Mouse (Mus musculus) forebrain, embryonic 16.5 days (tissue): ENCODE measurements around the gene Pirb. TPM values are rescaled to one million over a fixed set of nuclear protein-coding genes. Genes with fewer than 3 reads are reported as not detected.
"Not testable (repeated sequence)": the region's sequence is repeated elsewhere in the genome, so short reads cannot be mapped to it uniquely, and the experiment has no call there.

Experiments used
- ATAC-seq: fragments of 200-750 bp; cut with Nextera tagmentation; 2 replicates; pipeline ENCODE4 v1.8.0; 2017; ENCODE audit warnings: mild to moderate bottlenecking, moderate library complexity
- H3K27ac ChIP-seq: fragments of 300-500 bp; sonication (generic); 2 replicates; pipeline ENCODE4 v1.5.1; 2014; ENCODE audit warnings: low read length, control low read depth
- H3K27me3 ChIP-seq: fragments of 300-500 bp; sonication (generic); replicated peaks from 2 replicates; pipeline ENCODE4 v1.6.1; 2014; ENCODE audit warnings: low read length; ENCODE audit not compliant: control insufficient read depth, insufficient read depth
- H3K36me3 ChIP-seq: fragments of 300-500 bp; sonication (generic); 2 replicates; pipeline ENCODE4 v1.6.1; 2014; ENCODE audit not compliant: control insufficient read depth, insufficient read depth
- H3K4me1 ChIP-seq: fragments of 300-500 bp; sonication (generic); replicated peaks from 2 replicates; pipeline ENCODE4 v1.6.1; 2014; ENCODE audit warnings: low read length; ENCODE audit not compliant: control insufficient read depth, insufficient read depth
- H3K4me2 ChIP-seq: fragments of 300-500 bp; sonication (generic); 2 replicates; pipeline ENCODE4 v1.6.1; 2014; ENCODE audit warnings: mild to moderate bottlenecking, low read length, control low read depth
- H3K4me3 ChIP-seq: fragments of 300-500 bp; sonication (generic); replicated peaks from 2 replicates; pipeline ENCODE4 v1.5.1; 2014; ENCODE audit warnings: mild to moderate bottlenecking, low read length, control low read depth
- H3K9ac ChIP-seq: fragments of 300-500 bp; sonication (generic); replicated peaks from 2 replicates; pipeline ENCODE4 v1.6.1; 2014; ENCODE audit warnings: low read depth, low read length, control low read depth
- H3K9me3 ChIP-seq: fragments of 300-500 bp; sonication (generic); 2 replicates; pipeline ENCODE4 v1.6.1; 2016; ENCODE audit warnings: low read length; ENCODE audit not compliant: control insufficient read depth
- WGBS: fragments of 180-500 bp; shearing (Covaris S2); extraction: QIAGEN DNeasy Blood & Tissue Kit; methylation state at CpG from one replicate; pipeline ENCODE4 v1.1.7; 2014; 5-methylcytosine and 5-hydroxymethylcytosine counted together
- polyA plus RNA-seq: library from polyadenylated mRNA; unstranded; fragments of >200 nt; fragmentation: Nextera tagmentation; extraction: Ambion mirVana; gene quantifications from 2 replicates; pipeline ENCODE4 v1.2.1, GENCODE M21; 2015

Gene Pirb
- polyA plus RNA-seq, 1 experiment from 2014 or later: 0.14 TPM

DNA sequence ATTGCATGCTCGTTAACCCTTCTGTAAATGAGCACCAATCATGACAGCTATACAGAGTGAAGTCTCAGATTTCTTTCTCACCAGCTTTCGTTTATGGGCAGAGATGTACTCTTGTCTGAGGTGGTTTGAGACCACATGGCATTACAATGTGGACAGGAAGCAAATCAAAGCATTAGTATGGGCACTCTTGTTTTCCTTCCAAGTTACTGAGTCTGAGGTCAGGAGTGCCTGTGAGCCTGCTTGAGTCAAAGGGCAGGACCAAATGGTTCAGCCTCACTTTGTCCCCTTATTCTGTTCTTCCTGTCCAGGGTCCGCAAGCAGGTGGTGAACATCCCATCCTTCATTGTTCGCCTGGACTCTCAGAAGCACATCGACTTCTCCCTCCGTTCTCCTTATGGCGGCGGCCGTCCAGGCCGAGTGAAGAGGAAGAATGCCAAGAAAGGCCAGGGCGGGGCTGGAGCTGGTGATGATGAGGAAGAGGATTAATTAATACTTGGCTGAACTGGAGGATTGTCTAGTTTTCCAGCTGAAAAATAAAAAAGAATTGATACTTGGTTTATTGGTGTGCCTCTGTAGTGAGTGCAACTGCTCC is 13.8 kb downstream of the Pirb start:
- H3K4me1 ChIP-seq: peaks cover 19% of the 10 kb centered on the region
- 43% methylated on average over 11 of the region's 11 CpGs for WGBS
- ATAC-seq: no peak
- H3K27ac ChIP-seq: no peak overlapping the region
- no peaks in the 10 kb centered on the region for H3K9me3 ChIP-seq
- no peak overlapping the region for H3K9ac ChIP-seq
- H3K27me3 ChIP-seq: no peaks in the 10 kb centered on the region
- H3K36me3 ChIP-seq: peaks cover 6% of the 10 kb centered on the region; the same call in 1 of the 2 replicates
- H3K4me3 ChIP-seq: peak overlapping the region; percentile 58
- H3K4me2 ChIP-seq: peak overlapping the region; percentile 60

DNA sequence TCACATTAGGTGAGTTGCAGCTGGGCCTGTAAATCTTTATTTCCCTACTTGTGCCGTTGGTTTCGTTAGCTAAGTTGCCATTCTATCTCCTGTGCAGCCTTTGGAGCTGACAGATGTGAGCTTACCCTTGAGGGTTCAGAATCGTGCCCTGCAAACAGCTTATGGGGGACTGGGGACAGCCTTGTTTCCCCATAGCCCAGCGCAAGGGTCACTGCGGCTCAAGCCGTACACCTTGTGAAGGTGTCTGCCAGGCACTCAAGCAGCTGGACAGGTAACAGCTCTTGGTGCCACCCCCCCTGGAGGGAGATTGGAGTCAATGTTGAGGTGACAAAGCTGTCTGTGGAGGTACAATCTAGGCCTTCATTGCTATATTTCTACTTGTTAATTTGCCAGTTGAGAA is 14.3 kb downstream of the Pirb start:
- Histone ChIP-seq H3K27ac (no peak overlapping the region), H3K9ac (peak overlapping the region; percentile 14; the same call in 1 of the 2 replicates), H3K36me3 (peaks cover 6% of the 10 kb centered on the region), H3K4me2 (peak overlapping the region; percentile 60), H3K4me1 (peaks cover 19% of the 10 kb centered on the region), H3K4me3 (peak overlapping the region; percentile 58), H3K9me3 (no peaks in the 10 kb centered on the region), H3K27me3 (no peaks in the 10 kb centered on the region)
- 29% methylated on average over 6 of the region's 6 CpGs for WGBS
- no peak for ATAC-seq

DNA sequence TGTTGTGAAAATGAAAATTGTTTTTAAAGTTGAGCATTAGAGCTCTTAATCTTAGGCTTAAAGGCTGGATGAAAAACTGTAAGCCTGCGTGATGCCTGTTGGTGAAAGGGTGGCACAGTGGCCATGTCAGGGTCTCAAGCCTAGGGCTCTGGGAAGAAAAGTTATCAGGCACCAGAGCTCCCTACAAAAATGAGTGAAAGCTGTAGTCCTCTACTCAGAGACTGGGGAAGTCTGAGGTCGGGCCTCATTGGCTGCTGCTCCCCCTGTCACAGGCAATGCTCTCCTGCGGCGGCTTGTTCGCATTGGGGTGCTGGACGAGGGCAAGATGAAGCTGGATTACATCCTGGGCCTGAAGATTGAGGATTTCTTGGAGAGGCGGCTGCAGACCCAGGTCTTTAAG is 14.7 kb downstream of the Pirb start:
- WGBS: 9% methylated on average over 6 of the region's 7 CpGs
- H3K36me3 ChIP-seq, ATAC-seq, H3K27me3 ChIP-seq, H3K9me3 ChIP-seq, H3K27ac ChIP-seq: not testable (repeated sequence)
- H3K4me2 ChIP-seq: peak overlapping the region; percentile 60
- peak overlapping the region; percentile 58 for H3K4me3 ChIP-seq
- peaks cover 19% of the 10 kb centered on the region for H3K4me1 ChIP-seq
- peak overlapping the region; percentile 73 for H3K9ac ChIP-seq

DNA sequence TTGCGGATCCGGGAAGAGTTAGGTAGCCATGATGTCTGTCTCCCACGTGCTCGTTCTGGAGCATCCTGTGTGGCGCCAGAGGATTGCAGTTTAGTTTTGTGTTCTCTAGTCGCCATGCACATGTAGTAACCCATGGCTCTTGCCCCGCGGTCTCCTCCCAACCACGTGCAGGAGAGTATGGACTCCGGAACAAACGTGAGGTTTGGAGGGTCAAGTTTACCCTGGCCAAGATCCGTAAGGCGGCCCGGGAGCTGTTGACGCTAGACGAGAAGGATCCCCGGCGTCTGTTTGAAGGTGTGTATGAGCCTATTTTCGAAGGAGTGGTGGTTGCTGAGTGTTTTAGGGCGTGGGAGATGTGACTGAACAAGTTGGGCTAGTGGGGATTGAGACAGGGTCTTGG is 15.7 kb downstream of the Pirb start:
- ATAC-seq: peak; percentile 47
- no peaks in the 10 kb centered on the region for H3K27me3 ChIP-seq
- H3K27ac ChIP-seq: peak overlapping the region; percentile 96
- peak overlapping the region; percentile 58 for H3K4me3 ChIP-seq
- peaks cover 19% of the 10 kb centered on the region for H3K4me1 ChIP-seq
- under 1% methylated on average over 20 of the region's 20 CpGs for WGBS
- peak overlapping the region; percentile 73 for H3K9ac ChIP-seq
- peak overlapping the region; percentile 60 for H3K4me2 ChIP-seq
- H3K36me3 ChIP-seq: peaks cover 9% of the 10 kb centered on the region
- no peaks in the 10 kb centered on the region for H3K9me3 ChIP-seq

DNA sequence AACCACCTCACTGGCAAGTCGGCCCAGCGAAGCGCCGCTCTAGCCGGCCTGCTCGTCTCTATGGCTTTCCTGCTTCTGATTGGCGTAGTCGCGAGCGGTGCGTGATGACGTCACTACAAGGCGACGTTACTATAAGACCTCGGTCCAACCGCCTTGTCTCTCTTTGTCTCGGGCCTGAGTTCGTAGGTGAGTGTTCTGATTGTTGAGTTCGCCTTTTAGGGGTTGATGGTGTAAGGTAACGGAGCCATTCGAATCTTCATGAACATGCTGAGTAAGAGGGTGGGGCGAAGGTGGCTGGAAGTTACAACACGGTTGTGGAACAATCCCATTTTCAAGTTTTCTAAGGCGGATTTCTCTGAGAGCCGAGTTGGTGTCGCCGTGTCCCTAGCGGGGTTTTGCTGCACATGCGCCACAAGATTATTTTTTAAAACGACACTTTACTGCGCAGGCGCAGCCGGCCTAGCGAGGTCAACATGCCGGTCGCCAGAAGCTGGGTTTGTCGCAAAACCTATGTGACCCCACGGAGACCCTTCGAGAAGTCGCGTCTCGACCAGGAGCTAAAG is 16.2 kb downstream of the Pirb start, which contains the start of gene Rps9:
TSS of gene Rps9 (plus strand) at position 115 of the 563 bp plus-strand sequence.
- Histone ChIP-seq H3K9ac (peak within 1 kb of the TSS; percentile 73), H3K27me3 (no peaks in the 10 kb centered on the region), H3K9me3 (no peaks in the 10 kb centered on the region), H3K4me1 (peaks cover 19% of the 10 kb centered on the region), H3K4me2 (peak within 1 kb of the TSS; percentile 60), H3K36me3 (peaks cover 11% of the 10 kb centered on the region), H3K27ac (peak within 1 kb of the TSS; percentile 96), H3K4me3 (peak within 1 kb of the TSS; percentile 58)
- ATAC-seq: peak; percentile 95
- 1% methylated on average over 42 of the region's 42 CpGs for WGBS

DNA sequence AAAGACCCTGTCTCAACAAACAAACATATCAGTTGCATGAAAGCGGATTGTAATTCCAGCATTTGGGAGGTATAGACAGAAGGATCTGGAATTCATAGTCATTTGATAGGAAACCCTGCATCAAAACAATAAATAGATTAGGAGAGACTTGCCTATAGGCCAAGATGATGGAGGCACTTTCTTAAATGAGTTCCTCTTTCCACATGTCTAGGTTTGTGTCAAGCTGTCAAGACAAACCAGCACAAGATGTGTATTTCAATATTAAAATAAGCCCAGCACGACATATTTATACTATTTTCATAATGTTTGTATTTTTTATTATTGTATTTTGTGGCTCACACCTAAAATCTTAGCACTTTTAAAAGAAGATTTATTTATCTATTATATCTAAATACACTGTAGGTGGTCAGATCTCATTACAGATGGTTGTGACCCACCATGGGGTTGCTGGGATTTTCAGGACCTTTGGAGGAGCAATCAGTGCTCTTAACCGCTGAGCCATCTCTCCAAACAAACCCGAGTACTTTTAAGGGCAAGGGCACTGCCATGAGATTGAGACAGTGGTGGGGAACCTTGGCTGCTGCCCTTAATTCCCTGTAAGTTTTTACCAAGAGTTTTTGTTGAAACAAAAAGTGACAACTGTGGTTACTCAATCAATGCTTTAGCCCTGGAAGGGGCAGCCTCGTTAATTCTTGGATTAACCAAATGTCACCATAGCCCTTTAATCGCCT is 16.9 kb downstream of the Pirb start:
- peak overlapping the region; percentile 60 for H3K4me2 ChIP-seq
- ATAC-seq: peak; percentile 45
- peak overlapping the region; percentile 96 for H3K27ac ChIP-seq
- peaks cover 11% of the 10 kb centered on the region for H3K36me3 ChIP-seq
- H3K27me3 ChIP-seq: no peaks in the 10 kb centered on the region
- peak overlapping the region; percentile 73 for H3K9ac ChIP-seq
- H3K4me1 ChIP-seq: peaks cover 19% of the 10 kb centered on the region
- 21% methylated on average over 6 of the region's 6 CpGs for WGBS
- peak overlapping the region; percentile 58 for H3K4me3 ChIP-seq
- no peaks in the 10 kb centered on the region for H3K9me3 ChIP-seq

DNA sequence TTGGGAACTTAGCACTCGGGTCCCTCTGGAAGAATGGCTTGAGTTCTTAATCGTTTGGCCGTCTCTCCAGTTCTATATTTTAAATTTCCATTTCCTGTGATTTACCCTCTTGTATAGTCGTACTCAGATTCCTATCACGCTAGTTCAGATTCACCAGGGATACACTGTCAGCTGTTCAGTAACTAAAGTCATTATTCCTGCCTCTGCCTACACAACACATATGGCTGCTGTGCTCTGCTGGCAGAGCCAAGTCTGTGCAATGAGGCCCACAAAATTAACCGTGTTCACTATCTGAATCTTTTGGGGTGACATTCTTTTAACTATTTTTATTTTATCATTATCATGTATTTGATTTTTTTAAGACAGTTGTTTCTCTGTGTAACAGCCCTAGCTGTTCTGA is 21.7 kb downstream of the Pirb start:
- Histone ChIP-seq H3K9me3 (no peaks in the 10 kb centered on the region), H3K36me3 (peaks cover 9% of the 10 kb centered on the region)
- ATAC-seq: no peak

DNA sequence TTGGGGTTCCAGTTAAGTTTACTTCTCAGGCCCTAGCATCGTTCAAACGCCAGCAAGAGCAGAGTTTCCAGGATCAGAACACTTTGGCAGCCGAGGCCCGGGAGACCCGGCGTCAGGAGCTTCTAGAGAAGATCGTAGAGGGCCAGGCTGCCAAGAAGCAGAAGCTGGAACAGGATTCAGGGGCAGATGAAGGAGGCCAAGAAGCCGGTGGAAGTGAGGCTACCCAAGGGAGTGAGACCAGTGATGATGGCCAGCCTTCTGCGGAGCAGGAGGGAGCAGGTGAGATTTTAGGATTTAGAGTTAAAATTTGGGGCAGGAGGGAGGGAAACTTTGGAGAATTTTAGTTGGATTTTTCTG is 25.3 kb downstream of the Pirb start:
- 2% methylated on average over 9 of the region's 9 CpGs for WGBS
- H3K9ac ChIP-seq: peak overlapping the region; percentile 72
- H3K4me2 ChIP-seq: peak overlapping the region; percentile 71
- H3K4me3 ChIP-seq: peak overlapping the region; percentile 77
- peaks cover 19% of the 10 kb centered on the region for H3K4me1 ChIP-seq
- not testable (repeated sequence) for H3K9me3 ChIP-seq, H3K27me3 ChIP-seq, ATAC-seq, H3K36me3 ChIP-seq
- peak overlapping the region; percentile 43; the same call in 1 of the 2 replicates for H3K27ac ChIP-seq

More for the DNA sequence above, 21.7 kb downstream of the Pirb start:
- WGBS: 97% methylated on average over 6 of the region's 6 CpGs
- no peak overlapping the region for H3K9ac ChIP-seq
- H3K4me3 ChIP-seq: no peak overlapping the region
- H3K4me1 ChIP-seq: peaks cover 10% of the 10 kb centered on the region
- H3K27ac ChIP-seq: no peak overlapping the region
- no peak overlapping the region for H3K4me2 ChIP-seq
- no peaks in the 10 kb centered on the region for H3K27me3 ChIP-seq
